Mouse (Mus musculus): ENCODE data around the gene 9930111J21Rik1. TPM values are rescaled to one million over a fixed set of nuclear protein-coding genes. Genes with fewer than 3 reads are reported as not detected.
"Not testable (repeated sequence)": the region's sequence is repeated elsewhere in the genome, so short reads cannot be mapped to it uniquely, and the experiment has no call there.

The 9930111J21Rik1 gene
- total RNA-seq, 2 experiments from 2014 or later, result 1.2 TPM

- DNase-seq; intact Hi-C loops (cut with DNase I): not testable (repeated sequence)
Measured at GRCm38 (mm10) chr11:48923818-48924217, 55.4 kb downstream of the 9930111J21Rik1 start.

GRCm38 (mm10) chr11:48918380-48918779, 60.8 kb downstream of the 9930111J21Rik1 start:
- intact Hi-C loops (cut with DNase I), result no loop called here
- DNase-seq, result no peak

- no peak for DNase-seq
- intact Hi-C loops (cut with DNase I), result no loop called here
Measured at GRCm38 (mm10) chr11:48913611-48914010, 65.6 kb downstream of the 9930111J21Rik1 start.

GRCm38 (mm10) chr11:48908459-48908858, 70.7 kb downstream of the 9930111J21Rik1 start:
- no peak for DNase-seq
- intact Hi-C loops (cut with DNase I), result no loop called here

DNA sequence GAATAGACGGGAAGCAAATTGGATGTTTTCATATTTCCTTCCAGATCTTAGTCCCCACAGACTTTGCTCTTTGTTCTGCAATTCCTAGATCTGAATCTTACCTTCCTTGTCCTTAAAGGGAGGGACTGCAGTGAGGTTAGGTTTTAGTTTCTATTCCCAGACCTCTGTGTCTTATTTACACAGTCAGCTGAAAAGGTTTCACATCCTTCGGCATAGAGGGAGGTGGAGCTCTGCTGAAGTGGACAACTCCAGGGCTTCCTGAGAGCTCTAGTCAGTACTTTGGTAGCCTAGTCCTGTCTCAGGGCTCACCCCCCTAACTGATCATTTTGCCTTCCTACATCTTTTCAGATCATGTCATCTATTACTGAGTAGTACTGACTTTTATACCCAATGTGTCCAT, 77.2 kb downstream of the 9930111J21Rik1 start, which contains the start of gene Gm5431:
Gene Gm5431 (minus strand): TSS at position 194 of the 400 bp plus-strand sequence.
- DNase-seq, result no peak
- intact Hi-C loops (cut with DNase I), result no loop called here

DNA sequence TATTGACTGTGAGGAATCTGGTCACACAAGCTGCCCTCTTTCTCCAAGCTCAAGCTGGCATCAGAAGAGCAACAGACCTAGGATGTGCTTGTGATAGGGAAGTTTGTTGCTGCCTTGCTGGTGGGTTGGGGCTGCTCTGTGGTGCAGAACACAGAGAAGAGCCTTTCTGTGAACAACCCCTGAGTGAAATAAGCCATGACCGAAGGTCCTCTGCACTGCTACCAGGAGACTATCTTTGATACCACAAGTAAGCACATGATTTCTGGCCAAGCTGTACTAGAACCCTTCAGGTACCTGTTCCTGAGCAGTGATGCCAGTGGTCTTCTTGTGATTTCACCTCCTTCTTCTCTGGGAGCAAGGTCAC, 77.6 kb downstream of the 9930111J21Rik1 start:
- DNase-seq; intact Hi-C loops (cut with DNase I): not testable (repeated sequence)

- intact Hi-C loops (cut with DNase I); DNase-seq: not testable (repeated sequence)
Measured at GRCm38 (mm10) chr11:48900654-48901566, 78.3 kb downstream of the 9930111J21Rik1 start.

DNA sequence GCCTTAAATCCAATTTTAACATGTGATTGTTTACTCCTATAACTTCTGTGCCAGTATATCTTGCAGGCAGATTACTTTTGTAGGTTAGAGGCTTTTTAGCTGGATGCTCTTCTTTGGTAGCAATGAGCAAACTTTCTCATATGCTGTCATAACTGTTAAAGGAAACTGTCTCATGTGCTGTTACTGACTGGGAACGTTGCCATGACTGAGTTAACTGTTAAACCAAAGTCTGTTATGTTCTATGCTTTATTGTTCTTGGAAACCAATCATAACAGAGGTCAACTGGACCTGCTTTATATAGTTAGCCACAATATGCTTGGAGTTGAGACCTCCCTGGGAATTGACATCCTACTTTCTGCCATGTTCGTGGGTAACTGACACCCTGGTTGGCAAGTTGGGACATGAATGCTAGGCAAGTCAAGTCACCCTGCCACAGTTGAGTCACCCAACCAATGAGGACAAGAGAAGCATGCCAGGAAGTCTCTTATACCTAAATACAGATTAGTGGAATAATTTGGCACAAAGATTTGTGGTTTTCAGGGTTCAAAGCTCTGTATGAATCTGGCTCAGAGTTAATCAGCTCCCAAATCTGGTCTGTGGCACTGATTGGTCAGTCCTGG, 80.3 kb downstream of the 9930111J21Rik1 start:
- DNase-seq, result no peak
- intact Hi-C loops (cut with DNase I), result no loop called here

Other genes starting within 250 kb of the 9930111J21Rik1 start
- 100 to 1,000 TPM; 299 to 361 TPM for gene Rack1, start 179.1 kb downstream of the 9930111J21Rik1 start, total RNA-seq (2021)
- gene Trim41, start 162.0 kb downstream of the 9930111J21Rik1 start, total RNA-seq (2021), result 10 to 100 TPM; 17.2 to 22.6 TPM
- 10 to 100 TPM; 48.2 to 49.7 TPM for gene Trim7, start 153.3 kb downstream of the 9930111J21Rik1 start, total RNA-seq (2021)
- under 1 TPM; 0.61 to 0.91 TPM for gene Gm12184, start 152.7 kb downstream of the 9930111J21Rik1 start, total RNA-seq (2021)
- gene Irgm1, start 107.7 kb downstream of the 9930111J21Rik1 start, total RNA-seq (2021), result 10 to 100 TPM in 1 of 2 experiments, 1 to 10 TPM in 1; 8.7 to 11.3 TPM
- under 1 TPM; 0.25 to 0.28 TPM for gene Gm5431, start 77.2 kb downstream of the 9930111J21Rik1 start, total RNA-seq (2021)
- under 1 TPM; 0.41 to 0.44 TPM for gene Psme2b, start 33.2 kb downstream of the 9930111J21Rik1 start, total RNA-seq (2021)
- gene Olfr56, start 509 bp downstream of the 9930111J21Rik1 start, total RNA-seq (2021), result not detected
- gene Gm12185, start 12.8 kb upstream of the 9930111J21Rik1 start, total RNA-seq (2021), result under 1 TPM; 0.26 to 0.27 TPM
- 1 to 10 TPM in 1 of 2 experiments, under 1 TPM in 1; 0.33 to 1.2 TPM for gene Tgtp1, start 14.8 kb upstream of the 9930111J21Rik1 start, total RNA-seq (2021)
- 1 to 10 TPM; 1.6 to 1.7 TPM for gene 9930111J21Rik2, start 71.8 kb upstream of the 9930111J21Rik1 start, total RNA-seq (2021)
- 1 to 10 TPM in 1 of 2 experiments, under 1 TPM in 1; 0.33 to 1.1 TPM for gene Tgtp2, start 84.8 kb upstream of the 9930111J21Rik1 start, total RNA-seq (2021)
- under 1 TPM; 0.59 to 0.64 TPM for gene Ifi47, start 97.2 kb upstream of the 9930111J21Rik1 start, total RNA-seq (2021)
- not detected for gene Olfr1396, start 135.5 kb upstream of the 9930111J21Rik1 start, total RNA-seq (2021)
- not detected for gene Olfr1395, start 162.9 kb upstream of the 9930111J21Rik1 start, total RNA-seq (2021)
- not detected for gene Olfr1394, start 175.0 kb upstream of the 9930111J21Rik1 start, total RNA-seq (2021)
- 1 to 10 TPM; 2.1 to 4.3 TPM for gene Btnl9, start 207.8 kb upstream of the 9930111J21Rik1 start, total RNA-seq (2021)
- 10 to 100 TPM; 17.2 to 20.9 TPM for gene Zfp62, start 223.9 kb upstream of the 9930111J21Rik1 start, total RNA-seq (2021)